Mouse (Mus musculus): Measurements from ENCODE around the gene Grin2c. TPM values are rescaled to one million over a fixed set of nuclear protein-coding genes. Genes with fewer than 3 reads are reported as not detected.

Gene Grin2c
- 0.04 and 0.18 TPM in 2 replicates for polyA plus RNA-seq (2014; fragmentation: Nextera tagmentation; extraction: Ambion mirVana)

DNA sequence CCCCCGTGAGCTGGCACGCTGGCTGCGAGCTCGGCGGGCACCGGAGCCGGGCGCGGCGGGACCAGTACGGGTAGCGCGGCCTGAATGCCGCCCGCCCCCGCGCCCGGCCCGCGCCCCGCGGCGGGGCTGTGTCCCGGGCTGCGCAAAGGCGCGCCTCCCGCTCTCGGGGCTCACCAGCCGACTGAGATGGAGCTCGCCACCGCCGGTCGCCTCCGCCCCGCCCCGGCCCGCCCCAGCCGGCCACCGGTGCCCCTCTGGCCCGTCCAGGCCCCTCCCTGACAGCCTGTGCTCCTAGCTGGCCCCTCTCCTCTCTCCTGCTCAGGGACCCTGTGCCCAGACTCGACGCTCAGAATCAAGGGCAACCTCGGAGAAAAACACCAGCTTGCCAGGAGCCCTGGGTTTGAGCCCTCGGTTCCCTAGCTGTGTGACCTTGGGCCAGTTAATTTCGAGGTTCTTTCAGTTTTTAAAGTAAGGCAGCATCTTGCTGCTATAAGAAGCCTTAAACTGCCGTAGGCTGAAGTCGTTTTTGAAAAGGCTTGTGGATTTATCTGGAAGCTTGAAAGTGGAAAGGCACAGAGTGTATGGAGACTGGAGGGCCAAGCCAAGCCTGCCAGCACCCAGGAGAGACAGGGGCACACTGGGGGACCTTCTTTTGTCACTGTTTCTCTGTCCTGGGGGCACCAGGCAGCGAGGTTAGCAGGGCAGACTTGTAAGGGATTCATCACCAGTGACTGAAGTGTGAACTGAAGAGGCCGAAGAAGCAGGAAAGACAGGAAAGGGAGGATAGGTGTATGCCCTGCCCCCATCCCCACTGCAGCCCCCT, at the start of gene Grin2c:
TSS of gene Grin2c (minus strand) at position 183 of the 823 bp plus-strand sequence.
- H3K9ac ChIP-seq (ENCODE audit: low read length): no peak within 1 kb of the TSS; the same call in 1 of the 2 replicates
- ATAC-seq (ENCODE audit: low FRiP score) (no peak), DNase-seq (ENCODE audit: low spot score, missing footprints) (peak; percentile 87)
- peak within 1 kb of the TSS; percentile 46 for H3K4me2 ChIP-seq
- peaks cover 11% of the 10 kb centered on the region for H3K4me1 ChIP-seq (ENCODE audit: control insufficient read depth, insufficient read depth, low read length)
- 5% methylated on average over 50 of the region's 50 CpGs for WGBS
- H3K27ac ChIP-seq (ENCODE audit: low read depth, low read length): no peak within 1 kb of the TSS
- H3K4me3 ChIP-seq (ENCODE audit: low read depth, low read length): peak within 1 kb of the TSS; percentile 24
- peaks cover 55% of the 10 kb centered on the region for H3K27me3 ChIP-seq (ENCODE audit: control insufficient read depth, insufficient read depth, low read length)
- H3K9me3 ChIP-seq (ENCODE audit: control insufficient read depth, low read length): no peaks in the 10 kb centered on the region
- H3K36me3 ChIP-seq (ENCODE audit: control insufficient read depth, insufficient read depth, low read length): no peaks in the 10 kb centered on the region

DNA sequence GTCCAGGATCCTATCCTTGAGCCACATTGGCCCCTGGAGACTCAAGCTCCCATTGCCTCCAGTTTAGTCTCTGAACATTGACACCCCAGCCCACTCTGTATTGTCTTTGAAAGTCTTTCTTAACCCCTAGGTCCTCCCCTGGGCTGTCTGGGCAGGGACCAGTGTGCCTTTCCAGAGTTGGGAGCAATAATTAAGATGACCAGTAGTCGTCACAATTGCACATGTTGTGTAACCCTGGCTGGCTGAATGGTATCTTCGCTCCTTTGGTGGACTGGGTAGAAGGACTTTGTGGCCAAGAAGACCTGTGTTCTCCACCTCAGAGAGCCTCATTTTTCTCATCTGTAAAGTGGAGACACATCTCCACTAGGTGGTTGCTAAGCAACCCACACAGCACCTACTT, 47.2 kb upstream of the Grin2c start:
- Histone ChIP-seq H3K4me1 (ENCODE audit: control insufficient read depth, insufficient read depth, low read length) (peaks cover 7% of the 10 kb centered on the region), H3K27ac (ENCODE audit: low read depth, low read length) (no peak overlapping the region), H3K9ac (ENCODE audit: low read length) (no peak overlapping the region), H3K9me3 (ENCODE audit: control insufficient read depth, low read length) (no peaks in the 10 kb centered on the region), H3K27me3 (ENCODE audit: control insufficient read depth, insufficient read depth, low read length) (peaks cover 41% of the 10 kb centered on the region), H3K4me2 (no peak overlapping the region), H3K36me3 (ENCODE audit: control insufficient read depth, insufficient read depth, low read length) (no peaks in the 10 kb centered on the region), H3K4me3 (ENCODE audit: low read depth, low read length) (no peak overlapping the region)
- no peak for ATAC-seq (ENCODE audit: low FRiP score)
- peak; percentile 81 for DNase-seq (ENCODE audit: low spot score, missing footprints)
- 48% methylated on average over 2 of the region's 2 CpGs for WGBS

DNA sequence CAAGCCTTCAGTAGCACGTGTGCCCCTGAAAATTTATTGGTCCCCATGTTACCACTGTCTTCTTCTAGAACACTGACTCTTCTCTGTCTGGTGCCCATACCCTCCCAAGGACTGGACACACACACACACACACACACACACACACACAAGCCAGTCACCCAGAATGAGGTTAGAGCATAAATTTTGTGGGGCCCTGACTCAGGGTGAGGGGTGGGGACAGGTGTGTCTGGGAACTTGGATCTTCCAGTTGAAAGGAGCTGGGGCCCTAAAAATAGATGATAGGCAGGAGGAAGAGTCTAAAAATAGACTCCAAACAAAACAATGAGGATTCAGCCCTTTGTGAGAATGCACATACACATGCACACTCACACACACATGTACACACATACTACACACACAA, 41.7 kb upstream of the Grin2c start:
- H3K9me3 ChIP-seq (ENCODE audit: control insufficient read depth, low read length): no peaks in the 10 kb centered on the region
- H3K4me3 ChIP-seq (ENCODE audit: low read depth, low read length): no peak overlapping the region
- no peak overlapping the region for H3K27ac ChIP-seq (ENCODE audit: low read depth, low read length)
- WGBS: 79% methylated on average over 1 of the region's 1 CpGs
- no peak for ATAC-seq (ENCODE audit: low FRiP score)
- no peak overlapping the region for H3K9ac ChIP-seq (ENCODE audit: low read length)
- H3K27me3 ChIP-seq (ENCODE audit: control insufficient read depth, insufficient read depth, low read length): no peaks in the 10 kb centered on the region
- no peak overlapping the region for H3K4me2 ChIP-seq
- no peaks in the 10 kb centered on the region for H3K36me3 ChIP-seq (ENCODE audit: control insufficient read depth, insufficient read depth, low read length)
- 0 out of 2 replicates have a peak, but pooled peaks cover 2% of the 10 kb centered on the region for H3K4me1 ChIP-seq (ENCODE audit: control insufficient read depth, insufficient read depth, low read length)
- DNase-seq (ENCODE audit: low spot score, missing footprints): no peak

DNA sequence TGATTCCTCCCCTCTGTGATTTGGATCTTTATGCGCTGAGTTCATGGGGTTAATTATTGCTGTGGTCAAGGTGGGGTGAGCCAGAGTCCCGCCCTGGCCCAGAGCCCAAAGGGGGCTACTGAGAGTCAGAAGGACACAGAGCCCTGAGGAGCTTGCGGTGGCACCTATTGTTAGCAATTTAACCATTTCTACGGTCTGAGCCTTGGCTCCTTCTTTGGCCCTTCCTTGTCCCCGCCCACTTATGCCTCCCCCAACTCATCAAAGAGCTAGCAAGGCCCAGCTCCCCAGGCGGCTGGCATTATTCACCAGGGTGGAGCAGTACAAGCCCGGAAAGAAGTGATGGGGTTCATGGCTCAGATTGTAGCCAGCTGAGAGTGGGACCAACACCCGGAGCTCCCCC, 39.8 kb upstream of the Grin2c start, which contains the start of gene Otop2:
TSS of gene Otop2 (plus strand) at position 301 of the 400 bp plus-strand sequence.
- no peak for ATAC-seq (ENCODE audit: low FRiP score)

DNA sequence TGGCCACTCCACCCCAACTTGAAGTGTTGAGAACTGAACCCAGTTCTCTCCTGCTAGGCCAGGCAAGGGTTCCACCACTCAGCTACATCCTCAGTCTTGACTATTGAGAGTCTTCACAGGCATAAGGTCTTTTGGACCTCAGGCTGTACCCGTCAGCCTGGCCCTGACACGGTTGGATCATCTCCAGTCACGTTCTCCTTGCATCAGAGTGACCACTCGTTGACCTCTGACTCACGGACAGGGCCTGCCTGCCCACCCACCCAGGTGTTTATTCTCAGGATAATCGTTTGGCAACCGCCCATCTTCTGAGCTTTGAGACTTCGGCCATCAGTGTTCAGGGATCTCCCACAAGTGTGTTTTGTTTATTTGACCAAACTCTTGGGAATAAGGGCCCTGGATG, 36.1 kb upstream of the Grin2c start:
- H3K9me3 ChIP-seq (ENCODE audit: control insufficient read depth, low read length): no peaks in the 10 kb centered on the region
- no peak overlapping the region for H3K4me3 ChIP-seq (ENCODE audit: low read depth, low read length)
- H3K27ac ChIP-seq (ENCODE audit: low read depth, low read length): no peak overlapping the region
- H3K27me3 ChIP-seq (ENCODE audit: control insufficient read depth, insufficient read depth, low read length): no peaks in the 10 kb centered on the region
- no peaks in the 10 kb centered on the region for H3K36me3 ChIP-seq (ENCODE audit: control insufficient read depth, insufficient read depth, low read length)
- no peak overlapping the region for H3K4me2 ChIP-seq
- DNase-seq (ENCODE audit: low spot score, missing footprints): peak; percentile 45
- no peak overlapping the region for H3K9ac ChIP-seq (ENCODE audit: low read length)
- 0 out of 2 replicates have a peak, but pooled peaks cover 2% of the 10 kb centered on the region for H3K4me1 ChIP-seq (ENCODE audit: control insufficient read depth, insufficient read depth, low read length)
- WGBS: 82% methylated on average over 8 of the region's 8 CpGs
- ATAC-seq (ENCODE audit: low FRiP score): no peak

More for the DNA sequence above, 39.8 kb upstream of the Grin2c start, which contains the start of gene Otop2:
- DNase-seq (ENCODE audit: low spot score, missing footprints): no peak
- Histone ChIP-seq H3K27ac (ENCODE audit: low read depth, low read length) (no peak within 1 kb of the TSS), H3K9me3 (ENCODE audit: control insufficient read depth, low read length) (no peaks in the 10 kb centered on the region), H3K4me2 (no peak within 1 kb of the TSS), H3K36me3 (ENCODE audit: control insufficient read depth, insufficient read depth, low read length) (no peaks in the 10 kb centered on the region), H3K4me3 (ENCODE audit: low read depth, low read length) (no peak within 1 kb of the TSS), H3K4me1 (ENCODE audit: control insufficient read depth, insufficient read depth, low read length) (0 out of 2 replicates have a peak, but pooled peaks cover 2% of the 10 kb centered on the region), H3K27me3 (ENCODE audit: control insufficient read depth, insufficient read depth, low read length) (no peaks in the 10 kb centered on the region), H3K9ac (ENCODE audit: low read length) (no peak within 1 kb of the TSS)
- WGBS: 15% methylated on average over 8 of the region's 8 CpGs

DNA sequence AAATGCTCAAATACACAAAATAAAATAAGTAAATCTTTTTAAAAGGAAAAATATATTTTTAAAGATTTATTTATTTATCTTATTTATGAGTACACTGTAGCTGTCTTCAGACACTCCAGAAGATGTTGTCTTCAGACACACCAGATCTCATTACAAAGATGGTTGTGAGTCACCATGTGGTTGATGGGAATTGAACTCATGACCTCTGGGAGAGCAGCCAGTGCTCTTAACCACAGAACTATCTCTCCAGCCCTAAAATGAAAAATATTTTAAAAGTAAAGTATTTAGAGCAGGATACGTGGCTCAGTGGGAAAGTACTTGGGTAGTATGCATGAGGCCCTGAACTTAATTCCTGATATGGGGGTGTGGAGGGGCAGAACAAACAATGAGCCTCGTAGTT, 34.3 kb upstream of the Grin2c start:
- H3K27ac ChIP-seq (ENCODE audit: low read depth, low read length): no peak overlapping the region
- H3K9ac ChIP-seq (ENCODE audit: low read length): no peak overlapping the region
- no peak overlapping the region for H3K4me2 ChIP-seq
- no peak for ATAC-seq (ENCODE audit: low FRiP score)
- no peaks in the 10 kb centered on the region for H3K4me1 ChIP-seq (ENCODE audit: control insufficient read depth, insufficient read depth, low read length)
- H3K27me3 ChIP-seq (ENCODE audit: control insufficient read depth, insufficient read depth, low read length): 0 out of 2 replicates have a peak, but pooled peaks cover 5% of the 10 kb centered on the region
- WGBS: 94% methylated on average over 2 of the region's 2 CpGs
- no peak overlapping the region for H3K4me3 ChIP-seq (ENCODE audit: low read depth, low read length)
- H3K9me3 ChIP-seq (ENCODE audit: control insufficient read depth, low read length): no peaks in the 10 kb centered on the region
- DNase-seq (ENCODE audit: low spot score, missing footprints): no peak
- no peaks in the 10 kb centered on the region for H3K36me3 ChIP-seq (ENCODE audit: control insufficient read depth, insufficient read depth, low read length)

DNA sequence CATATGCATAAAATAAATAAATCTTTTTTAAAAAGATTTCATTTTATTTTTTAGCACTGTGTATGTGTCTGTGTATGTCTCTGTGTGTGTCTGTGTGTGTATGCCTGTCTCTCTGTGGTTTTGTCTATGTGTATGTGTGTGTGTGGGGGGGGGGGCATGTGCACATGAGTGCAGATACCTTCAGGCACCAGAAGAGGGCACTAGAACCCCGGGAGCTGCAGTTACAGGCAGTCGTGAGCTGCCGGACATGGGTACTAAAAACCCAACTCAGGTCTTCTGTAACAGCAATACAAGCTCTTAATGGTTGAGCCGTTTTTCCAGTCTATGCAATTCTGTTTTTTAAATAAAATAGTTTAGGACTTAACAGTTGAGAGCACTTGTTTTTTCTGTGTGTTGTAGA, 33.7 kb upstream of the Grin2c start:
- 0 out of 2 replicates have a peak, but pooled peaks cover 5% of the 10 kb centered on the region for H3K27me3 ChIP-seq (ENCODE audit: control insufficient read depth, insufficient read depth, low read length)
- H3K9ac ChIP-seq (ENCODE audit: low read length): no peak overlapping the region
- H3K36me3 ChIP-seq (ENCODE audit: control insufficient read depth, insufficient read depth, low read length): no peaks in the 10 kb centered on the region
- no peaks in the 10 kb centered on the region for H3K4me1 ChIP-seq (ENCODE audit: control insufficient read depth, insufficient read depth, low read length)
- ATAC-seq (ENCODE audit: low FRiP score): no peak
- no peaks in the 10 kb centered on the region for H3K9me3 ChIP-seq (ENCODE audit: control insufficient read depth, low read length)
- WGBS: 85% methylated on average over 4 of the region's 4 CpGs
- no peak for DNase-seq (ENCODE audit: low spot score, missing footprints)
- no peak overlapping the region for H3K27ac ChIP-seq (ENCODE audit: low read depth, low read length)
- no peak overlapping the region for H3K4me3 ChIP-seq (ENCODE audit: low read depth, low read length)
- H3K4me2 ChIP-seq: no peak overlapping the region

DNA sequence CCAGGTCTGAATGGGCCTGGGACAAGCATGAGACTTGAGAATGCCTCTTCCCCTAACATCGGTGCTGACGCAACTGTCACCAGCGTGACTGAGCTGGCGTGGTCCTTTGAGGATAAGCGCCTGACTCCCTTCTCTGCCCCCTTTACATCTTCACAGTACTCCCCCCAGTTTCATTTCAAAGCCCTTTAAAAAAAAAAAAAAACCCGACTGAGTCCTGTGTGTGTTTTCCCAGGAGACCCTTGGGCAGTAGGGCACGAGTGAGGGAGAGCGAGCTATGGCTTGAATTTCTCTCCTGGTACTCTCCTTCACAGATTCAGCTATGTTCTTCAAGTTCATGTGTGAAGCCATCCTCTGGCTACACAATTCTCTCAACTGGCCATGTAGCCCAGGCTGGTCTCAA, 31.1 kb upstream of the Grin2c start:
- no peak for ATAC-seq (ENCODE audit: low FRiP score)
- 62% methylated on average over 8 of the region's 8 CpGs for WGBS
- no peaks in the 10 kb centered on the region for H3K9me3 ChIP-seq (ENCODE audit: control insufficient read depth, low read length)

DNA sequence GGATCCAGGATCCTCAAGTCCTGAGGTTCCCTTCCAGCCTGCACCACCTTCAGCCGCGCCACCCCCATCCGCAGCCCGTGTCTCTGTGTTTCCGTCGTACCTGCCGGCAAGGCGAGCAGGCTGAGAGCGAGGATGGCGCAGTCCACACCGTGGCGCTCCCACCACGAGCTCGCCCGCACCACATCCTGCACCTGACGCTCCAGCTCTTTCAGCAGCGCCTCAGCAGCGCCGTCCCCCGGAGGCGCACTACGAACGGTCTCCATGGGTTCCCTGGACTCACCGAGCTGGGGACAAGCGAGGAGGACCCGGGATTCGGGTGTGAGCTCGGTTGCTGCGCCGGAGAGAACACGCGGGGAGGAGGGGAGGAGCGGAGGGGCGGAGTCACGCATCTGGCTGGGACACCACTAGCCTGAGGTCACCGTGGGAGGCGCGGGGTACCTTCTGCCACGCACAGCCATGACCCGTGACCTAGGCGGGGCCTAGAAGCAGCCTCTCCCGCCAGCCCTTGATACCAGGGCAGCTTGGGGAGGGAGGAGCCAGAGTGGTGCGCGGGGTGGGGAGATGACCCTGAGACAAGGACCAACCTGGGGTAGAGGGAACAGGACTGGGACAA, 30.3 kb upstream of the Grin2c start, which contains the start of gene Fads6:
TSS of gene Fads6 (minus strand) at position 450 of the 613 bp plus-strand sequence.
- no peak within 1 kb of the TSS for H3K27ac ChIP-seq (ENCODE audit: low read depth, low read length)
- H3K27me3 ChIP-seq (ENCODE audit: control insufficient read depth, insufficient read depth, low read length): 0 out of 2 replicates have a peak, but pooled peaks cover 5% of the 10 kb centered on the region
- peak within 1 kb of the TSS; percentile 83 for H3K4me2 ChIP-seq
- H3K9ac ChIP-seq (ENCODE audit: low read length): peak within 1 kb of the TSS; percentile 64
- 1% methylated on average over 43 of the region's 44 CpGs for WGBS
- no peaks in the 10 kb centered on the region for H3K9me3 ChIP-seq (ENCODE audit: control insufficient read depth, low read length)
- H3K4me1 ChIP-seq (ENCODE audit: control insufficient read depth, insufficient read depth, low read length): no peaks in the 10 kb centered on the region
- DNase-seq (ENCODE audit: low spot score, missing footprints): peak; percentile 92
- no peaks in the 10 kb centered on the region for H3K36me3 ChIP-seq (ENCODE audit: control insufficient read depth, insufficient read depth, low read length)
- H3K4me3 ChIP-seq (ENCODE audit: low read depth, low read length): peak within 1 kb of the TSS; percentile 44
- peak; percentile 70 for ATAC-seq (ENCODE audit: low FRiP score)

More for the DNA sequence above, 31.1 kb upstream of the Grin2c start:
- no peaks in the 10 kb centered on the region for H3K36me3 ChIP-seq (ENCODE audit: control insufficient read depth, insufficient read depth, low read length)
- no peak for DNase-seq (ENCODE audit: low spot score, missing footprints)
- no peaks in the 10 kb centered on the region for H3K4me1 ChIP-seq (ENCODE audit: control insufficient read depth, insufficient read depth, low read length)
- H3K9ac ChIP-seq (ENCODE audit: low read length): no peak overlapping the region
- 0 out of 2 replicates have a peak, but pooled peaks cover 5% of the 10 kb centered on the region for H3K27me3 ChIP-seq (ENCODE audit: control insufficient read depth, insufficient read depth, low read length)
- no peak overlapping the region for H3K27ac ChIP-seq (ENCODE audit: low read depth, low read length)
- no peak overlapping the region for H3K4me3 ChIP-seq (ENCODE audit: low read depth, low read length)
- H3K4me2 ChIP-seq: no peak overlapping the region

All from midbrain, embryonic 11.5 days (tissue).